ENCODE assay signal across 8 mouse cellular contexts in the genomic region with DNA sequence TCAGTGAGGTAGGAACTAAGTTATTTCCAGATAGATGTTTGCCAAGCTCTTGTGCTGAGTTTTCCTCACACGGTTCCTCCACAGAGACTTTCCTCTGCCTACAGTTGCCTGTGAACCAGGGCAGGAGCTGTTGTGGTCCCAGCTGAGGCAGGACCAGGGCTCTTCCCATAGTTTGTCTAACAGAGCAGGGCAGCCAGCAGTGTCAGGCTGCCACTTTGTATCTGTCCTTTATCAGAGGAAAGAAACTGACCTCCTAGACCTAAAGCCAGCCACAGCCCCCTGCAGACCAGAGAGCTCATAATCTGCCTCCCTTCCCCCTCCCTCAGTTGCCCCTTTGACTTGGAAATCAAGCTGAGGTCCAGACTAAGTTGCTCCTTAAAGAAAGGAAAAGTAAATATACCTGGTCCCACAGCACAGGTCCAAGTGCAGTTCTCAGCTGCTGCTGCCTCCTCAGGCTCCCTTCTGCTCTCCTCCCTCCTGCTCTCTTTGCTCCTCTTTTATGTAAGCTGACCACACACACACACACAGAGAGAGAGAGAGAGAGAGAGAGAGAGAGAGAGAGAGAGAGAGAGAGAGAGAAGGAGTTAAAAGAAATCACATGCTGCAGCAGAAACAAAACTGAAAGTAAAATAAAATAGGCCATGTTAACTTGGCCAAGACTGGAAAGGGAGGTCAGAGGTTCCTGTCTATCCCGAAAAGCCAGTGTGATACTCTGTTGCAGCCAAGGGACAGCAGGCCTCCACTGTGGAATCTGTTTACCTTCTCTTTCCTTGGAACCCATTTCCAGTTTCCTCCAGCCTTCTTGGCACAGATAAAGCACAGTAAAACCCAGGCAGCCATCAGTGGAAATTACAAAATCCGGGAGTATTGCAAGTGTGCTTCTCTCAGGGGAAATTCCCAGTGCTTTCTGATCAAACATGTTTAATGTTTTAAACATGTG. TPM values are rescaled to one million over a fixed set of nuclear protein-coding genes. Genes with fewer than 3 reads are reported as not detected.
DNase-seq lines count a peak whose midpoint lies in the region; ATAC-seq lines count a peak whose summit lies in the region.
"Not testable (repeated sequence)": the region's sequence is repeated elsewhere in the genome, so short reads cannot be mapped to it uniquely, and the experiment has no call there.

TSS of gene Gm43302 (minus strand) at position 470 of the 940 bp plus-strand sequence.
TSS of gene Gbp6 (minus strand) at position 473 of the 940 bp plus-strand sequence.

- peak; percentile 72 for ATAC-seq in CD4-positive, CD25-positive, alpha-beta regulatory T cell, adult 4 months
- not testable (repeated sequence) for ATAC-seq in heart, embryonic 13.5 days (ENCODE audit: extremely low read depth, insufficient number of reproducible peaks, low FRiP score, low TSS enrichment)
- ATAC-seq in intestine, embryonic 15.5 days = peak; percentile 78; the same call in 1 of the 2 replicates
- peak; percentile 76; the same call in 1 of the 2 replicates for ATAC-seq in limb, embryonic 13.5 days (ENCODE audit: low FRiP score, low read depth)
- ATAC-seq in stomach, embryonic 16.5 days (ENCODE audit: insufficient read depth, low FRiP score) = peak; percentile 71; the same call in 1 of the 2 replicates

- H3K9me3 ChIP-seq in heart, embryonic 13.5 days; intestine, embryonic 15.5 days; limb, embryonic 13.5 days; stomach, embryonic 16.5 days (replicated peaks; ENCODE audit: control insufficient read depth, low read length): not testable (repeated sequence)

- H3K9ac ChIP-seq in heart, embryonic 13.5 days; intestine, embryonic 15.5 days; limb, embryonic 13.5 days; stomach, embryonic 16.5 days (ENCODE audit: low read length): not testable (repeated sequence)

- not testable (repeated sequence) for H3K4me3 ChIP-seq in heart, embryonic 13.5 days; intestine, embryonic 15.5 days (replicated peaks); limb, embryonic 13.5 days
- 0 out of 2 replicates have a peak within 1 kb of the TSS, but pooled peaks have one; percentile 11 for H3K4me3 ChIP-seq in stomach, embryonic 16.5 days (replicated peaks; ENCODE audit: low read length)

- H3K27ac ChIP-seq in heart, embryonic 13.5 days (replicated peaks) = peak within 1 kb of the TSS; percentile 51
- not testable (repeated sequence) for H3K27ac ChIP-seq in intestine, embryonic 15.5 days
- 0 out of 2 replicates have a peak within 1 kb of the TSS, but pooled peaks have one; percentile 28 for H3K27ac ChIP-seq in limb, embryonic 13.5 days
- peak within 1 kb of the TSS; percentile 77 for H3K27ac ChIP-seq in stomach, embryonic 16.5 days (ENCODE audit: low read length)

- H3K4me1 ChIP-seq in heart, embryonic 13.5 days = peaks cover 17% of the 10 kb centered on the region
- not testable (repeated sequence) for H3K4me1 ChIP-seq in intestine, embryonic 15.5 days (replicated peaks); limb, embryonic 13.5 days; stomach, embryonic 16.5 days (ENCODE audit: control insufficient read depth, insufficient read depth, low read length)

- WGBS in heart, embryonic 13.5 days = 31% methylated on average over 3 of the region's 3 CpGs
- WGBS in intestine, embryonic 15.5 days = 31% methylated on average over 3 of the region's 3 CpGs
- 42% methylated on average over 3 of the region's 3 CpGs for WGBS in limb, embryonic 13.5 days
- WGBS in stomach, embryonic 16.5 days = 17% methylated on average over 3 of the region's 3 CpGs

- not testable (repeated sequence) for H3K36me3 ChIP-seq in heart, embryonic 13.5 days; intestine, embryonic 15.5 days; limb, embryonic 13.5 days; stomach, embryonic 16.5 days (ENCODE audit: control insufficient read depth, insufficient read depth, low read length)

- peak; percentile 2 for DNase-seq in brain, embryonic 18.5 days (ENCODE audit: low read depth, low spot score)
- peak; percentile 7 for DNase-seq in fat pad, adult 2 months (ENCODE audit: extremely low read depth, low read depth, low spot score)
- peak; percentile 74 for DNase-seq in lung, postnatal 36 days

- H3K27me3 ChIP-seq in heart, embryonic 13.5 days (replicated peaks); intestine, embryonic 15.5 days (replicated peaks); limb, embryonic 13.5 days; stomach, embryonic 16.5 days (ENCODE audit: control insufficient read depth, insufficient read depth, low read length): not testable (repeated sequence)

- peak within 1 kb of the TSS; percentile 24 for H3K4me2 ChIP-seq in heart, embryonic 13.5 days
- H3K4me2 ChIP-seq in intestine, embryonic 15.5 days (replicated peaks) = peak within 1 kb of the TSS; percentile 36
- 0 out of 2 replicates have a peak within 1 kb of the TSS, but pooled peaks have one; percentile 22 for H3K4me2 ChIP-seq in limb, embryonic 13.5 days (replicated peaks)
- peak within 1 kb of the TSS; percentile 40 for H3K4me2 ChIP-seq in stomach, embryonic 16.5 days (ENCODE audit: low read depth, low read length)

RNA-seq across cellular contexts. Expression of gene Gm43302, which starts in this region (rescaled TPM):
- 1 to 10 TPM; 3.1 to 7.1 TPM for polyA plus RNA-seq in CD4-positive, CD25-positive, alpha-beta regulatory T cell, adult 4 months (2017; shearing (Covaris generic))
- 0.05 and 0.17 TPM in 2 replicates for polyA plus RNA-seq in heart, embryonic 13.5 days (2015; fragmentation: Nextera tagmentation; extraction: Ambion mirVana)
- 0.08 TPM in 1 of 2 replicates, not detected in the other for polyA plus RNA-seq in intestine, embryonic 15.5 days (2015; fragmentation: Nextera tagmentation; extraction: Ambion mirVana)
- polyA plus RNA-seq in limb, embryonic 13.5 days (2015; fragmentation: Nextera tagmentation; extraction: Ambion mirVana) = not detected in 2 replicates
- polyA plus RNA-seq in stomach, embryonic 16.5 days (2015; fragmentation: Nextera tagmentation; extraction: Ambion mirVana) = 0.09 TPM in 1 of 2 replicates, not detected in the other

RNA-seq across cellular contexts. Expression of gene Gbp6, which starts in this region (rescaled TPM):
- polyA plus RNA-seq in CD4-positive, CD25-positive, alpha-beta regulatory T cell, adult 4 months (2017; shearing (Covaris generic)) = 100 to 1,000 TPM; 164 to 204 TPM
- polyA plus RNA-seq in heart, embryonic 13.5 days (2015; fragmentation: Nextera tagmentation; extraction: Ambion mirVana) = 1.5 and 1.8 TPM in 2 replicates
- 1.2 and 1.9 TPM in 2 replicates for polyA plus RNA-seq in intestine, embryonic 15.5 days (2015; fragmentation: Nextera tagmentation; extraction: Ambion mirVana)
- polyA plus RNA-seq in limb, embryonic 13.5 days (2015; fragmentation: Nextera tagmentation; extraction: Ambion mirVana) = 1.2 and 1.4 TPM in 2 replicates
- polyA plus RNA-seq in stomach, embryonic 16.5 days (2015; fragmentation: Nextera tagmentation; extraction: Ambion mirVana) = 2.1 and 2.6 TPM in 2 replicates

Comparison
In these comparisons a context has a peak if more than half of its experiments do, and no peak if none do; other contexts are left out.
1. RNA of gene Gbp6 (polyA plus RNA-seq): 164 to 204 TPM in CD4-positive, CD25-positive, alpha-beta regulatory T cell, adult 4 months; 2.1 to 2.6 TPM in stomach, embryonic 16.5 days, 1.2 to 1.9 TPM in intestine, embryonic 15.5 days, 1.5 to 1.8 TPM in heart, embryonic 13.5 days and 1.2 to 1.4 TPM in limb, embryonic 13.5 days; every median in the first group is over 10 times any median in the second.
2. DNase-seq: peak in every context shown above with its lines; median percentile 74 in lung, postnatal 36 days; 7 in fat pad, adult 2 months; 2 in brain, embryonic 18.5 days.
3. Peak in every context shown above with its lines, with median percentiles within 50 percentile points of each other: H3K4me2 ChIP-seq.